Mouse (Mus musculus) kidney, adult 2 months (tissue): Measurements from ENCODE around the gene Pmm1. TPM values are rescaled to one million over a fixed set of nuclear protein-coding genes. Genes with fewer than 3 reads are reported as not detected.
A peak's percentile ranks its signal among the peaks of the same experiment; 100 is the strongest.
"Not testable (repeated sequence)": the region's sequence is repeated elsewhere in the genome, so short reads cannot be mapped to it uniquely, and the experiment has no call there.

Experiments used
- DNase-seq: peaks from one replicate; pipeline ENCODE4 v3.0.0; 2021
- H3K27ac ChIP-seq: fragments of 200-500 bp; 2 replicates; pipeline ENCODE4 v1.5.1; 2012; ENCODE audit warnings: low read depth, low read length, control low read depth, inconsistent platforms; ENCODE audit not compliant: insufficient read depth
- H3K27me3 ChIP-seq: fragments of 200-500 bp; replicated peaks from 2 replicates; pipeline ENCODE4 v1.6.1; 2012; ENCODE audit warnings: mild to moderate bottlenecking, moderate library complexity, low read length, inconsistent platforms; ENCODE audit not compliant: control insufficient read depth, insufficient read depth
- H3K36me3 ChIP-seq: fragments of 200-500 bp; 2 replicates; pipeline ENCODE4 v1.6.1; 2012; ENCODE audit warnings: mild to moderate bottlenecking, moderate library complexity, low read length, inconsistent platforms; ENCODE audit not compliant: control insufficient read depth, insufficient read depth
- H3K4me1 ChIP-seq: fragments of 200-500 bp; 2 replicates; pipeline ENCODE4 v1.6.1; 2011; ENCODE audit warnings: low read length; ENCODE audit not compliant: control insufficient read depth, insufficient read depth
- H3K4me3 ChIP-seq: fragments of 200-500 bp; 2 replicates; pipeline ENCODE4 v1.5.1; 2011; ENCODE audit warnings: mild to moderate bottlenecking, low read depth, low read length, control low read depth; ENCODE audit not compliant: insufficient read depth
- CTCF ChIP-seq: fragments of 200-500 bp; conservative IDR thresholded peaks from 2 replicates; pipeline ENCODE4 v1.5.1; 2011; ENCODE audit warnings: low read depth, mild to moderate bottlenecking, control low read depth, low read length, moderate library complexity, mixed read lengths; ENCODE audit not compliant: insufficient read depth, insufficient read length
- POLR2A ChIP-seq: fragments of 200-500 bp; IDR thresholded peaks from one replicate; pipeline ENCODE4 v1.6.1; 2011; ENCODE audit warnings: low read depth, low read length, control low read depth
- WGBS: fragments of 180-500 bp; shearing (Covaris S2); methylation state at CpG from one replicate; pipeline ENCODE4 v1.1.7; 2018; 5-methylcytosine and 5-hydroxymethylcytosine counted together
- polyA plus RNA-seq: library from polyadenylated mRNA; depleted of rRNA; stranded (reverse); fragments of >200 nt; gene quantifications from 2 replicates; pipeline ENCODE4 v1.2.3, GENCODE M21; 2012

The Pmm1 gene
- polyA plus RNA-seq, 1 experiment = 50.7 TPM

- TF ChIP-seq CTCF = no peak
- TF ChIP-seq POLR2A = no peak
These were observed 24.8 kb upstream of the Pmm1 start for GRCm38 (mm10) chr15:81985267-81986161.

GRCm38 (mm10) chr15:81982173-81982572 lies 21.4 kb upstream of the Pmm1 start:
- no peaks in the 10 kb centered on the region for H3K36me3 ChIP-seq
- peak; percentile 30 for DNase-seq
- TF ChIP-seq POLR2A = no peak
- TF ChIP-seq CTCF = no peak
- WGBS = 29% methylated on average over 1 of the region's 1 CpGs
- no peak overlapping the region for H3K4me3 ChIP-seq
- no peak overlapping the region for H3K27ac ChIP-seq
- no peaks in the 10 kb centered on the region for H3K4me1 ChIP-seq
- no peaks in the 10 kb centered on the region; the same call in 1 of the 2 replicates for H3K27me3 ChIP-seq

More at GRCm38 (mm10) chr15:81985267-81986161, 24.8 kb upstream of the Pmm1 start:
- Histone ChIP-seq H3K4me1 (no peaks in the 10 kb centered on the region), H3K36me3 (no peaks in the 10 kb centered on the region), H3K4me3 (no peak overlapping the region), H3K27ac (no peak overlapping the region), H3K27me3 (no peaks in the 10 kb centered on the region)
- WGBS = 64% methylated on average over 2 of the region's 2 CpGs
- DNase-seq = no peak

- H3K4me3 ChIP-seq = no peak within 1 kb of the TSS
- H3K27ac ChIP-seq = no peak within 1 kb of the TSS
- WGBS = 94% methylated on average over 23 of the region's 23 CpGs
- TF ChIP-seq POLR2A (no peak), CTCF (no peak)
- H3K36me3 ChIP-seq = no peaks in the 10 kb centered on the region
- H3K4me1 ChIP-seq = no peaks in the 10 kb centered on the region
- no peak for DNase-seq
- H3K27me3 ChIP-seq = no peaks in the 10 kb centered on the region; the same call in 1 of the 2 replicates
These were observed 19.6 kb upstream of the Pmm1 start, which contains the start of gene 1700029P11Rik for GRCm38 (mm10) chr15:81980321-81980720. 1700029P11Rik (plus strand) TSS chr15:81980540.

- H3K4me3 ChIP-seq, DNase-seq, H3K27me3 ChIP-seq, H3K36me3 ChIP-seq, H3K4me1 ChIP-seq, H3K27ac ChIP-seq: not testable (repeated sequence)
- WGBS = 93% methylated on average over 8 of the region's 8 CpGs
These were observed 14.4 kb upstream of the Pmm1 start for GRCm38 (mm10) chr15:81975156-81975555.

GRCm38 (mm10) chr15:81970498-81970897 lies 9.8 kb upstream of the Pmm1 start:
- not testable (repeated sequence) for DNase-seq, H3K4me3 ChIP-seq, H3K36me3 ChIP-seq, H3K27ac ChIP-seq, H3K27me3 ChIP-seq, H3K4me1 ChIP-seq
- WGBS = 96% methylated on average over 4 of the region's 4 CpGs

- 58% methylated on average over 6 of the region's 6 CpGs for WGBS
- H3K27ac ChIP-seq, H3K4me3 ChIP-seq, DNase-seq, H3K27me3 ChIP-seq, H3K36me3 ChIP-seq, H3K4me1 ChIP-seq: not testable (repeated sequence)
These were observed 8.9 kb upstream of the Pmm1 start for GRCm38 (mm10) chr15:81969635-81970034.

GRCm38 (mm10) chr15:81969173-81969572 lies 8.4 kb upstream of the Pmm1 start:
- Histone ChIP-seq H3K27me3 (no peaks in the 10 kb centered on the region), H3K4me1 (no peaks in the 10 kb centered on the region), H3K27ac (no peak overlapping the region), H3K36me3 (no peaks in the 10 kb centered on the region), H3K4me3 (no peak overlapping the region)
- DNase-seq = peak; percentile 52
- TF ChIP-seq CTCF (no peak), POLR2A (no peak)
- 35% methylated on average over 7 of the region's 7 CpGs for WGBS
